Mouse (Mus musculus): ENCODE data around the gene Gm28047. TPM values are rescaled to one million over a fixed set of nuclear protein-coding genes. Genes with fewer than 3 reads are reported as not detected.
A peak's percentile ranks its signal among the peaks of the same experiment; 100 is the strongest.

Gene Gm28047
- not detected in 2 replicates for polyA plus RNA-seq (2014; fragmentation: Nextera tagmentation; extraction: Ambion mirVana)

DNA sequence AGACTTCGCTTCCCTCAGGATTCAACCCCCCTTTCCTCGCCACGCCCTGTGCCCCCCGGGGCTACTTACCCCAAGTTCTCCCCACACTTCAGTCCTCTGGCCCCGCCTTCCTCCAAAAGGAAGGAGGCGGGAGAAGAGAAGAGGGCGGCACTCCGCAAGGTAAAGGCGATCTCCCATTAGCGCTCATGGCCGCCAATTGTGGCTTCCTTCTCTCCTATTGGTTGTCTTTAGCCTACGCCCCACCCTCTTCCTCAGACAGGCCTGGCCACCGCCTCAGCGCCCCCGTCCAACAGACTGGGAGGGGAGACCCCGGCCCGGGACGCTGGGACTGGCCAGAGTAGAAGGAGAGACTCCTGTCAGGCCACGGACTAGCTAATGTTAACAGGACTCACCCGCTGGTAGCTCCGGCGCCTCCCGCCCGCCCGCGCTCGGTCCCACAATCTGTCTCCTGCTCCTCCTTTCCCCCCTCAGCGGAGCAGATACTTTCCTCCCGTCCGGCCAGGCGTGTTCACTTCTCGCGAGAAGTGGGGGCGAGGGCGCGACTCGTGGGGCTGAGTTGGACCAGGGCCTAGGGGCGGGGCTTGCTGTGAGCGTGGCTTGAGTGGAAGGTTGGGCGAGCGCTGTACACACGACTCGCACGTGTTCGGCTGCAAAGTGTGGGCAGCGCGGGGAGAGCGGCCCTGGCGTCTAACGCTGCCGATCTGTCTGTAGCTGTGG lies at the start of gene Gm28047, which contains the start of gene Atf7:
Gene Gm28047, minus strand, starts transcription at position 98 of the 717 bp plus-strand sequence.
Gene Atf7, minus strand, starts transcription at position 495 of the 717 bp plus-strand sequence.
- WGBS, result under 1% methylated on average over 51 of the region's 51 CpGs
- peak; percentile 99 for ATAC-seq (ENCODE audit: insufficient read depth)
- TF ChIP-seq CTCF (IDR thresholded peaks at IDR 0.05; ENCODE audit: low read depth), result no peak

DNA sequence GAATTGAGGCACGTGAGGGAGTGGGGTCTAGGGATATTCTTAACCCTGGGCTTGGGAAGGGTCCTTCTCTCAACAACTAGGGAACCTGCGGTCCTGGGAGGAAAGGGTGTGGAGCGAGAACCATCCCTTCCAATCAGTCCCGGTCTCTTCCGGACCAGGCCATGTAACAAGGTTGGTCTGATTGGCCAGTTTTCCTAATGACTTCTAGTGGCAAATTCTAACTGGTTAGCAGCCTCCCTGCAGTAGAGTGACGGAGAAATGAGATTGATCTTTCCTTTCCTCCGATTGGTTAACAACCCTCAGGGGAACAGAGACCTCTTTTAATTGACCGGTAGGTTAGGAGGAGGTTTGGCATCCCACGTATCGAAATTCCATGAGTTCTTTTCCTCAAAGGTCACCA lies 48.7 kb upstream of the Gm28047 start:
- ATAC-seq (ENCODE audit: insufficient read depth), result peak; percentile 53
- peak overlapping the region; percentile 100 for H3K27ac ChIP-seq (ENCODE audit: low read depth)
- WGBS, result 5% methylated on average over 10 of the region's 10 CpGs

More for the DNA sequence above, at the start of gene Gm28047, which contains the start of gene Atf7:
- Histone ChIP-seq H3K9ac (peak within 1 kb of the TSS; percentile 80), H3K4me3 (ENCODE audit: low read depth, low read length) (peak within 1 kb of the TSS; percentile 65), H3K36me3 (ENCODE audit: insufficient read depth) (0 out of 2 replicates have a peak, but pooled peaks cover 3% of the 10 kb centered on the region), H3K4me1 (ENCODE audit: insufficient read depth) (peaks cover 13% of the 10 kb centered on the region), H3K9me3 (ENCODE audit: low read depth, low read length) (no peaks in the 10 kb centered on the region), H3K4me2 (peak within 1 kb of the TSS; percentile 61), H3K27me3 (ENCODE audit: insufficient read depth, low read length) (no peaks in the 10 kb centered on the region), H3K27ac (ENCODE audit: low read depth) (peak within 1 kb of the TSS; percentile 99)
- DNase-seq, result peak; percentile 100

GRCm38 (mm10) chr15:102672215-102673071 lies 47.6 kb upstream of the Gm28047 start, which contains the start of gene Atp5g2:
Atp5g2 (minus strand) TSS chr15:102672352.
- peak; percentile 72 for DNase-seq
- Histone ChIP-seq H3K27ac (ENCODE audit: low read depth) (peak within 1 kb of the TSS; percentile 100), H3K27me3 (ENCODE audit: insufficient read depth, low read length) (no peaks in the 10 kb centered on the region), H3K9ac (peak within 1 kb of the TSS; percentile 84), H3K4me2 (peak within 1 kb of the TSS; percentile 63), H3K4me1 (ENCODE audit: insufficient read depth) (peaks cover 17% of the 10 kb centered on the region), H3K36me3 (ENCODE audit: insufficient read depth) (peaks cover 19% of the 10 kb centered on the region), H3K9me3 (ENCODE audit: low read depth, low read length) (no peaks in the 10 kb centered on the region), H3K4me3 (ENCODE audit: low read depth, low read length) (peak within 1 kb of the TSS; percentile 77)
- ATAC-seq (ENCODE audit: insufficient read depth), result no peak
- WGBS, result 3% methylated on average over 37 of the region's 37 CpGs
- TF ChIP-seq CTCF (IDR thresholded peaks at IDR 0.05; ENCODE audit: low read depth), result no peak

More for the DNA sequence above, 48.7 kb upstream of the Gm28047 start:
- H3K4me3 ChIP-seq (ENCODE audit: low read depth, low read length), result peak overlapping the region; percentile 14
- H3K9me3 ChIP-seq (ENCODE audit: low read depth, low read length), result no peaks in the 10 kb centered on the region
- no peak for TF ChIP-seq CTCF (IDR thresholded peaks at IDR 0.05; ENCODE audit: low read depth)
- peaks cover 17% of the 10 kb centered on the region for H3K4me1 ChIP-seq (ENCODE audit: insufficient read depth)
- H3K36me3 ChIP-seq (ENCODE audit: insufficient read depth), result peaks cover 10% of the 10 kb centered on the region
- peak; percentile 87 for DNase-seq
- no peak overlapping the region; the same call in 1 of the 2 replicates for H3K9ac ChIP-seq
- no peaks in the 10 kb centered on the region for H3K27me3 ChIP-seq (ENCODE audit: insufficient read depth, low read length)
- H3K4me2 ChIP-seq, result peak overlapping the region; percentile 63

DNA sequence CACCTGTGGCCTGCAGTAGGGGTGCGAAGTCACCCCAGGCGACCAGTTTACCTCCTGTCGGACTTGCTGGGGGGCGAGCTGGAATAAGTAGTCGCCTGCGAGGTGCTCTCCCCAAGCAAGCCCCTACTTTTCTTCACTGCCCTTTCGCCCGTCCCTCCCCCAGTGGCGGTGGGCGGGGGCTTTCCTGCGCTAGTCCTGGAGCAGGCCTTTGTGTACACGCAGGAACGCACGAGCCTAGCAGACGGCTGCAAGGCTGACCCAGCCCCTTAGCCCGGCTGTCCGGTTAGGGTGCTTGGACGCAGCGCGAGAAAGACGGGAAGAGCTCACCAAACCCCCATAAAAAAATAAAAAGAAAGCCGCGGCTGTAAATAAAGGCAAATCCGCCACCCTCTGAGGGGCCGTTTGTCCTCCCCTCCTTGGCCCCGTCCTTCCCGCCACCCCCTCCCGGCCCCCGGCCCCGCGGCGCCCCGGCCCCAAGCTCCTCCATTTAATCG lies 46.9 kb upstream of the Gm28047 start:
- ATAC-seq (ENCODE audit: insufficient read depth) (peak; percentile 78), DNase-seq (peak; percentile 94)
- Histone ChIP-seq H3K36me3 (ENCODE audit: insufficient read depth) (peaks cover 26% of the 10 kb centered on the region), H3K4me3 (ENCODE audit: low read depth, low read length) (peak overlapping the region; percentile 77), H3K9ac (peak overlapping the region; percentile 84), H3K4me2 (peak overlapping the region; percentile 63), H3K9me3 (ENCODE audit: low read depth, low read length) (no peaks in the 10 kb centered on the region), H3K27ac (ENCODE audit: low read depth) (peak overlapping the region; percentile 100), H3K27me3 (ENCODE audit: insufficient read depth, low read length) (no peaks in the 10 kb centered on the region), H3K4me1 (ENCODE audit: insufficient read depth) (peaks cover 17% of the 10 kb centered on the region)
- TF ChIP-seq CTCF (IDR thresholded peaks at IDR 0.05; ENCODE audit: low read depth), result no peak
- under 1% methylated on average over 33 of the region's 34 CpGs for WGBS

- Histone ChIP-seq H3K4me3 (ENCODE audit: low read depth, low read length) (peak overlapping the region; percentile 77), H3K9ac (peak overlapping the region; percentile 96), H3K27ac (ENCODE audit: low read depth) (peak overlapping the region; percentile 100), H3K9me3 (ENCODE audit: low read depth, low read length) (no peaks in the 10 kb centered on the region), H3K4me1 (ENCODE audit: insufficient read depth) (peaks cover 17% of the 10 kb centered on the region), H3K36me3 (ENCODE audit: insufficient read depth) (peaks cover 34% of the 10 kb centered on the region), H3K27me3 (ENCODE audit: insufficient read depth, low read length) (no peaks in the 10 kb centered on the region), H3K4me2 (peak overlapping the region; percentile 63)
- peak; percentile 97 for TF ChIP-seq CTCF (IDR thresholded peaks at IDR 0.05; ENCODE audit: low read depth)
- WGBS, result under 1% methylated on average over 53 of the region's 53 CpGs
- DNase-seq, result peak; percentile 99
- peak; percentile 92 for ATAC-seq (ENCODE audit: insufficient read depth)
Observed at GRCm38 (mm10) chr15:102670767-102671575, 46.1 kb upstream of the Gm28047 start.

DNA sequence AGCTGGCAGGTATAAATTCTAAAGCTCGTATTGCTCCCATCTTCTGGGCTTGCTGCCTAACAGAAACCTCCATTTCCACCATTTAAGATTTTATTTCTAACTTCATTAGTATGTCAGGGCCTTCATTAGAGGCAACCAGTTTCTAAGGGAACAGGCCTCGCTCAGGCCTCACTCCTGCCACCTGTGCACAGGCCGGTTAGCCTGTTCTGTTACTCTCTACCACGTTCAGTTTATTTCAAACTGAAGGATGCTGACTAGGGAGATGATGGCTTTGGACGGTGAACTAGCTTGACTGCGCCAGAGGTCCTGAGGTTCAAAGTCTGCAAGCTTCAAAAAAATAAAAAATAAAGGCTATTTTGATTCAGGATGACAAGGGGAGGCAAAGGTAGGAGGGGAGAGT lies 45.4 kb upstream of the Gm28047 start:
- Histone ChIP-seq H3K4me3 (ENCODE audit: low read depth, low read length) (peak overlapping the region; percentile 77), H3K27ac (ENCODE audit: low read depth) (peak overlapping the region; percentile 100), H3K27me3 (ENCODE audit: insufficient read depth, low read length) (no peaks in the 10 kb centered on the region), H3K4me1 (ENCODE audit: insufficient read depth) (peaks cover 17% of the 10 kb centered on the region), H3K4me2 (peak overlapping the region; percentile 63), H3K9ac (peak overlapping the region; percentile 96), H3K36me3 (ENCODE audit: insufficient read depth) (peaks cover 41% of the 10 kb centered on the region), H3K9me3 (ENCODE audit: low read depth, low read length) (no peaks in the 10 kb centered on the region)
- ATAC-seq (ENCODE audit: insufficient read depth), result no peak
- WGBS, result 10% methylated on average over 6 of the region's 6 CpGs
- peak; percentile 23 for DNase-seq
- no peak for TF ChIP-seq CTCF (IDR thresholded peaks at IDR 0.05; ENCODE audit: low read depth)

All from lung, embryonic 14.5 days (tissue).